Mouse (Mus musculus): ENCODE results near the gene Gm3629. TPM values are rescaled to one million over a fixed set of nuclear protein-coding genes. Genes with fewer than 3 reads are reported as not detected.

Gm3629 gene
- total and polyA plus RNA-seq, 3 experiments = not detected

Other genes starting within 250 kb of the Gm3629 start
- gene Gm3618, start 246.9 kb downstream of the Gm3629 start, total RNA-seq (2012; rRNA removed) = not detected in 2 replicates
- not detected in 2 replicates for gene Gm3618, start 246.9 kb downstream of the Gm3629 start, total RNA-seq (2014; rRNA removed)
- gene Gm3618, start 246.9 kb downstream of the Gm3629 start, polyA plus RNA-seq (2012; ENCODE audit: insufficient read length, low read depth) = not detected in 2 replicates
- not detected in 2 replicates for gene Gm16440, start 200.3 kb downstream of the Gm3629 start, total RNA-seq (2012; rRNA removed)
- not detected in 2 replicates for gene Gm16440, start 200.3 kb downstream of the Gm3629 start, total RNA-seq (2014; rRNA removed)
- gene Gm16440, start 200.3 kb downstream of the Gm3629 start, polyA plus RNA-seq (2012; ENCODE audit: insufficient read length, low read depth) = not detected in 2 replicates
- not detected in 2 replicates for gene Gm3591, start 178.1 kb downstream of the Gm3629 start, total RNA-seq (2012; rRNA removed)
- gene Gm3591, start 178.1 kb downstream of the Gm3629 start, total RNA-seq (2014; rRNA removed) = not detected in 2 replicates
- not detected in 2 replicates for gene Gm3591, start 178.1 kb downstream of the Gm3629 start, polyA plus RNA-seq (2012; ENCODE audit: insufficient read length, low read depth)
- not detected in 2 replicates for gene Gm3594, start 146.0 kb downstream of the Gm3629 start, total RNA-seq (2012; rRNA removed)
- gene Gm3594, start 146.0 kb downstream of the Gm3629 start, total RNA-seq (2014; rRNA removed) = not detected in 2 replicates
- not detected in 2 replicates for gene Gm3594, start 146.0 kb downstream of the Gm3629 start, polyA plus RNA-seq (2012; ENCODE audit: insufficient read length, low read depth)
- not detected in 2 replicates for gene Gm8356, start 53.3 kb downstream of the Gm3629 start, total RNA-seq (2012; rRNA removed)
- gene Gm8356, start 53.3 kb downstream of the Gm3629 start, total RNA-seq (2014; rRNA removed) = not detected in 2 replicates
- not detected in 2 replicates for gene Gm8356, start 53.3 kb downstream of the Gm3629 start, polyA plus RNA-seq (2012; ENCODE audit: insufficient read length, low read depth)
- gene Gm3460, start 31.8 kb upstream of the Gm3629 start, total RNA-seq (2012; rRNA removed) = not detected in 2 replicates
- gene Gm3460, start 31.8 kb upstream of the Gm3629 start, total RNA-seq (2014; rRNA removed) = not detected in 2 replicates
- not detected in 2 replicates for gene Gm3460, start 31.8 kb upstream of the Gm3629 start, polyA plus RNA-seq (2012; ENCODE audit: insufficient read length, low read depth)
- gene Gm10251, start 93.6 kb upstream of the Gm3629 start, total RNA-seq (2012; rRNA removed) = not detected in 2 replicates
- not detected in 2 replicates for gene Gm10251, start 93.6 kb upstream of the Gm3629 start, total RNA-seq (2014; rRNA removed)
- gene Gm10251, start 93.6 kb upstream of the Gm3629 start, polyA plus RNA-seq (2012; ENCODE audit: insufficient read length, low read depth) = not detected in 2 replicates
- not detected in 2 replicates for gene Gm8050, start 129.6 kb upstream of the Gm3629 start, total RNA-seq (2012; rRNA removed)
- not detected in 2 replicates for gene Gm8050, start 129.6 kb upstream of the Gm3629 start, total RNA-seq (2014; rRNA removed)
- gene Gm8050, start 129.6 kb upstream of the Gm3629 start, polyA plus RNA-seq (2012; ENCODE audit: insufficient read length, low read depth) = not detected in 2 replicates
- 0.42 and 0.46 TPM in 2 replicates for gene Gm3636, start 151.7 kb upstream of the Gm3629 start, total RNA-seq (2012; rRNA removed)
- gene Gm3636, start 151.7 kb upstream of the Gm3629 start, total RNA-seq (2014; rRNA removed) = 1.8 and 2.2 TPM in 2 replicates
- gene Gm3636, start 151.7 kb upstream of the Gm3629 start, polyA plus RNA-seq (2012; ENCODE audit: insufficient read length, low read depth) = 0.79 and 1.0 TPM in 2 replicates
- not detected in 2 replicates for gene Gm8362, start 183.8 kb upstream of the Gm3629 start, total RNA-seq (2012; rRNA removed)
- gene Gm8362, start 183.8 kb upstream of the Gm3629 start, total RNA-seq (2014; rRNA removed) = not detected in 2 replicates
- not detected in 2 replicates for gene Gm8362, start 183.8 kb upstream of the Gm3629 start, polyA plus RNA-seq (2012; ENCODE audit: insufficient read length, low read depth)
- not detected in 2 replicates for gene Gm3642, start 249.7 kb upstream of the Gm3629 start, total RNA-seq (2012; rRNA removed)
- not detected in 2 replicates for gene Gm3642, start 249.7 kb upstream of the Gm3629 start, total RNA-seq (2014; rRNA removed)
- not detected in 2 replicates for gene Gm3642, start 249.7 kb upstream of the Gm3629 start, polyA plus RNA-seq (2012; ENCODE audit: insufficient read length, low read depth)